Mouse (Mus musculus) embryonic fibroblast, embryonic 13.5 days (primary cell): ENCODE results near the gene As3mt. TPM values are rescaled to one million over a fixed set of nuclear protein-coding genes. Genes with fewer than 3 reads are reported as not detected.
A peak's percentile ranks its signal among the peaks of the same experiment; 100 is the strongest.

Experiments
- H3K27ac ChIP-seq: 2 replicates; pipeline ENCODE4 v1.5.1; 2012; ENCODE audit warnings: low read length, control low read depth, inconsistent platforms; ENCODE audit not compliant: insufficient read depth
- H3K4me1 ChIP-seq: 2 replicates; pipeline ENCODE4 v1.6.1; 2011; ENCODE audit warnings: low read length; ENCODE audit not compliant: control insufficient read depth, insufficient read depth
- H3K4me3 ChIP-seq: 2 replicates; pipeline ENCODE4 v1.5.1; 2011; ENCODE audit warnings: mild to moderate bottlenecking, control low read depth, low read length; ENCODE audit not compliant: insufficient read depth
- CTCF ChIP-seq: IDR thresholded peaks from 2 replicates; pipeline ENCODE4 v1.5.1; 2011; ENCODE audit warnings: mild to moderate bottlenecking, control low read depth, low read length, moderate library complexity, borderline replicate concordance; ENCODE audit not compliant: insufficient read depth
- POLR2A ChIP-seq: IDR thresholded peaks from 2 replicates; pipeline ENCODE4 v1.6.1; 2011; ENCODE audit warnings: low read depth, mild to moderate bottlenecking, control low read depth, low read length, moderate library complexity
- polyA plus RNA-seq: library from polyadenylated mRNA; stranded (reverse); fragments of >200 nt; gene quantifications from 2 replicates; pipeline ENCODE4 v1.2.4, GENCODE M21; 2011; ENCODE audit warnings: low read depth; ENCODE audit not compliant: missing spikeins, insufficient read length

Gene As3mt
- 5.6 and 10.3 TPM in 2 replicates for polyA plus RNA-seq

GRCm38 (mm10) chr19:46707296-46708151, at the start of gene As3mt:
Gene As3mt, plus strand, starts transcription at chr19:46707458.
- H3K27ac ChIP-seq: no peak within 1 kb of the TSS
- peak within 1 kb of the TSS; percentile 0; the same call in 1 of the 2 replicates for H3K4me3 ChIP-seq
- TF ChIP-seq CTCF (no peak), POLR2A (no peak)
- no peaks in the 10 kb centered on the region for H3K4me1 ChIP-seq

GRCm38 (mm10) chr19:46658348-46658747, 48.9 kb upstream of the As3mt start:
- Histone ChIP-seq H3K4me1 (no peaks in the 10 kb centered on the region), H3K27ac (no peak overlapping the region), H3K4me3 (no peak overlapping the region)
- no peak for TF ChIP-seq CTCF

- TF ChIP-seq CTCF (no peak), POLR2A (no peak)
- Histone ChIP-seq H3K27ac (no peak overlapping the region), H3K4me1 (no peaks in the 10 kb centered on the region), H3K4me3 (no peak overlapping the region)
These were observed 48.4 kb upstream of the As3mt start for GRCm38 (mm10) chr19:46658851-46659250.

GRCm38 (mm10) chr19:46661511-46661910, 45.7 kb upstream of the As3mt start:
- no peak overlapping the region for H3K27ac ChIP-seq
- TF ChIP-seq CTCF: no peak
- no peak for TF ChIP-seq POLR2A
- H3K4me3 ChIP-seq: no peak overlapping the region
- H3K4me1 ChIP-seq: no peaks in the 10 kb centered on the region

- Histone ChIP-seq H3K27ac (no peak overlapping the region), H3K4me1 (no peaks in the 10 kb centered on the region), H3K4me3 (no peak overlapping the region)
- TF ChIP-seq POLR2A: no peak
- TF ChIP-seq CTCF: no peak
These were observed 45.0 kb upstream of the As3mt start for GRCm38 (mm10) chr19:46662214-46662613.

GRCm38 (mm10) chr19:46662784-46663183, 44.5 kb upstream of the As3mt start:
- H3K27ac ChIP-seq: no peak overlapping the region
- no peak for TF ChIP-seq CTCF
- TF ChIP-seq POLR2A: no peak
- H3K4me3 ChIP-seq: no peak overlapping the region
- no peaks in the 10 kb centered on the region; the same call in 1 of the 2 replicates for H3K4me1 ChIP-seq

GRCm38 (mm10) chr19:46665474-46665873, 41.8 kb upstream of the As3mt start:
- TF ChIP-seq POLR2A (no peak), CTCF (no peak)
- H3K27ac ChIP-seq: no peak overlapping the region
- H3K4me3 ChIP-seq: no peak overlapping the region
- H3K4me1 ChIP-seq: no peaks in the 10 kb centered on the region; the same call in 1 of the 2 replicates

- no peak overlapping the region for H3K27ac ChIP-seq
- H3K4me3 ChIP-seq: no peak overlapping the region
- TF ChIP-seq POLR2A (no peak), CTCF (no peak)
- H3K4me1 ChIP-seq: no peaks in the 10 kb centered on the region; the same call in 1 of the 2 replicates
These were observed 40.0 kb upstream of the As3mt start for GRCm38 (mm10) chr19:46667300-46667699.

GRCm38 (mm10) chr19:46668263-46668662, 39.0 kb upstream of the As3mt start:
- no peak for TF ChIP-seq POLR2A
- no peak for TF ChIP-seq CTCF
- H3K4me3 ChIP-seq: no peak overlapping the region
- no peaks in the 10 kb centered on the region; the same call in 1 of the 2 replicates for H3K4me1 ChIP-seq
- no peak overlapping the region for H3K27ac ChIP-seq

- Histone ChIP-seq H3K4me1 (no peaks in the 10 kb centered on the region; the same call in 1 of the 2 replicates), H3K4me3 (no peak overlapping the region), H3K27ac (no peak overlapping the region)
- TF ChIP-seq POLR2A: no peak
- TF ChIP-seq CTCF: no peak
These were observed 37.5 kb upstream of the As3mt start for GRCm38 (mm10) chr19:46669802-46670201.

GRCm38 (mm10) chr19:46670691-46671090, 36.6 kb upstream of the As3mt start:
- TF ChIP-seq POLR2A: no peak
- peak; percentile 76 for TF ChIP-seq CTCF
- no peak overlapping the region for H3K4me3 ChIP-seq

More at GRCm38 (mm10) chr19:46670691-46671090, 36.6 kb upstream of the As3mt start:
- no peaks in the 10 kb centered on the region; the same call in 1 of the 2 replicates for H3K4me1 ChIP-seq
- H3K27ac ChIP-seq: no peak overlapping the region
